Mouse (Mus musculus): ENCODE measurements at regions not wholly inside any gene's neighbourhood (a gene's known extent, or its start where the extent isn't known, plus 50 kb on each side); places are given as distances from the start of the nearest gene placed in this dataset.
"Not testable (repeated sequence)": the region's sequence is repeated elsewhere in the genome, so short reads cannot be mapped to it uniquely, and the experiment has no call there.

GRCm38 (mm10) chr14:113838237-113838636 is 523.8 kb downstream of the Tpm3-rs7 start:
- ATAC-seq (ENCODE audit: insufficient read depth, low FRiP score, low TSS enrichment): no peak

GRCm38 (mm10) chr14:113847836-113848235 is 533.4 kb downstream of the Tpm3-rs7 start:
- not testable (repeated sequence) for H3K27ac ChIP-seq (ENCODE audit: low read depth, low read length); H3K4me3 ChIP-seq (ENCODE audit: low read depth, low read length); H3K27me3 ChIP-seq (ENCODE audit: control insufficient read depth, insufficient read depth, low read length); DNase-seq (ENCODE audit: low spot score); H3K36me3 ChIP-seq (ENCODE audit: control insufficient read depth, insufficient read depth, low read length); H3K9me3 ChIP-seq (ENCODE audit: control insufficient read depth, low read length); H3K4me2 ChIP-seq (ENCODE audit: low read depth); H3K9ac ChIP-seq (ENCODE audit: low read length); H3K4me1 ChIP-seq (ENCODE audit: control insufficient read depth, insufficient read depth, low read length); ATAC-seq (ENCODE audit: insufficient read depth, low FRiP score, low TSS enrichment)
- 95% methylated on average over 1 of the region's 1 CpGs for WGBS

More at GRCm38 (mm10) chr14:113838237-113838636, 523.8 kb downstream of the Tpm3-rs7 start:
- Histone ChIP-seq H3K9me3 (ENCODE audit: control insufficient read depth, low read length) (no peaks in the 10 kb centered on the region), H3K4me2 (ENCODE audit: low read depth) (no peak overlapping the region), H3K9ac (ENCODE audit: low read length) (no peak overlapping the region), H3K36me3 (ENCODE audit: control insufficient read depth, insufficient read depth, low read length) (no peaks in the 10 kb centered on the region), H3K27ac (ENCODE audit: low read depth, low read length) (no peak overlapping the region), H3K27me3 (ENCODE audit: control insufficient read depth, insufficient read depth, low read length) (no peaks in the 10 kb centered on the region), H3K4me1 (ENCODE audit: control insufficient read depth, insufficient read depth, low read length) (no peaks in the 10 kb centered on the region), H3K4me3 (ENCODE audit: low read depth, low read length) (no peak overlapping the region)
- WGBS: 72% methylated on average over 5 of the region's 5 CpGs
- DNase-seq (ENCODE audit: low spot score): no peak

GRCm38 (mm10) chr14:113852988-113853387 is 538.6 kb downstream of the Tpm3-rs7 start:
- Histone ChIP-seq H3K27ac (ENCODE audit: low read depth, low read length) (no peak overlapping the region), H3K27me3 (ENCODE audit: control insufficient read depth, insufficient read depth, low read length) (no peaks in the 10 kb centered on the region), H3K9me3 (ENCODE audit: control insufficient read depth, low read length) (no peaks in the 10 kb centered on the region), H3K9ac (ENCODE audit: low read length) (no peak overlapping the region), H3K4me2 (ENCODE audit: low read depth) (no peak overlapping the region), H3K4me1 (ENCODE audit: control insufficient read depth, insufficient read depth, low read length) (no peaks in the 10 kb centered on the region), H3K4me3 (ENCODE audit: low read depth, low read length) (no peak overlapping the region), H3K36me3 (ENCODE audit: control insufficient read depth, insufficient read depth, low read length) (no peaks in the 10 kb centered on the region)
- DNase-seq (ENCODE audit: low spot score) (no peak), ATAC-seq (ENCODE audit: insufficient read depth, low FRiP score, low TSS enrichment) (no peak)
- 86% methylated on average over 4 of the region's 4 CpGs for WGBS

GRCm38 (mm10) chr14:113867123-113868019 is 553.0 kb downstream of the Tpm3-rs7 start:
- WGBS: 81% methylated on average over 5 of the region's 5 CpGs
- ATAC-seq (ENCODE audit: insufficient read depth, low FRiP score, low TSS enrichment) (peak; percentile 20; the same call in 1 of the 2 replicates), DNase-seq (ENCODE audit: low spot score) (no peak)
- Histone ChIP-seq H3K4me2 (ENCODE audit: low read depth) (no peak overlapping the region), H3K9ac (ENCODE audit: low read length) (no peak overlapping the region), H3K4me1 (ENCODE audit: control insufficient read depth, insufficient read depth, low read length) (no peaks in the 10 kb centered on the region), H3K9me3 (ENCODE audit: control insufficient read depth, low read length) (no peaks in the 10 kb centered on the region), H3K4me3 (ENCODE audit: low read depth, low read length) (no peak overlapping the region), H3K27ac (ENCODE audit: low read depth, low read length) (no peak overlapping the region), H3K36me3 (ENCODE audit: control insufficient read depth, insufficient read depth, low read length) (no peaks in the 10 kb centered on the region), H3K27me3 (ENCODE audit: control insufficient read depth, insufficient read depth, low read length) (no peaks in the 10 kb centered on the region)

- Histone ChIP-seq H3K9ac (ENCODE audit: low read length) (no peak overlapping the region), H3K36me3 (ENCODE audit: control insufficient read depth, insufficient read depth, low read length) (no peaks in the 10 kb centered on the region), H3K27ac (ENCODE audit: low read depth, low read length) (no peak overlapping the region), H3K9me3 (ENCODE audit: control insufficient read depth, low read length) (no peaks in the 10 kb centered on the region), H3K4me2 (ENCODE audit: low read depth) (no peak overlapping the region), H3K4me3 (ENCODE audit: low read depth, low read length) (no peak overlapping the region), H3K27me3 (ENCODE audit: control insufficient read depth, insufficient read depth, low read length) (no peaks in the 10 kb centered on the region), H3K4me1 (ENCODE audit: control insufficient read depth, insufficient read depth, low read length) (no peaks in the 10 kb centered on the region)
- no peak for DNase-seq (ENCODE audit: low spot score)
- ATAC-seq (ENCODE audit: insufficient read depth, low FRiP score, low TSS enrichment): no peak
Observed at GRCm38 (mm10) chr14:113883581-113883980, 569.2 kb downstream of the Tpm3-rs7 start.

GRCm38 (mm10) chr14:113886925-113887871 is 572.8 kb downstream of the Tpm3-rs7 start:
- Histone ChIP-seq H3K27ac (ENCODE audit: low read depth, low read length) (no peak overlapping the region), H3K9ac (ENCODE audit: low read length) (no peak overlapping the region), H3K36me3 (ENCODE audit: control insufficient read depth, insufficient read depth, low read length) (no peaks in the 10 kb centered on the region), H3K27me3 (ENCODE audit: control insufficient read depth, insufficient read depth, low read length) (no peaks in the 10 kb centered on the region), H3K4me2 (ENCODE audit: low read depth) (no peak overlapping the region), H3K4me3 (ENCODE audit: low read depth, low read length) (no peak overlapping the region), H3K9me3 (ENCODE audit: control insufficient read depth, low read length) (no peaks in the 10 kb centered on the region), H3K4me1 (ENCODE audit: control insufficient read depth, insufficient read depth, low read length) (no peaks in the 10 kb centered on the region)
- no peak for DNase-seq (ENCODE audit: low spot score)
- WGBS: 82% methylated on average over 6 of the region's 6 CpGs
- no peak for ATAC-seq (ENCODE audit: insufficient read depth, low FRiP score, low TSS enrichment)

- Histone ChIP-seq H3K36me3 (ENCODE audit: control insufficient read depth, insufficient read depth, low read length) (no peaks in the 10 kb centered on the region), H3K4me2 (ENCODE audit: low read depth) (no peak overlapping the region), H3K27me3 (ENCODE audit: control insufficient read depth, insufficient read depth, low read length) (no peaks in the 10 kb centered on the region), H3K4me1 (ENCODE audit: control insufficient read depth, insufficient read depth, low read length) (no peaks in the 10 kb centered on the region), H3K9ac (ENCODE audit: low read length) (no peak overlapping the region), H3K27ac (ENCODE audit: low read depth, low read length) (no peak overlapping the region), H3K9me3 (ENCODE audit: control insufficient read depth, low read length) (no peaks in the 10 kb centered on the region), H3K4me3 (ENCODE audit: low read depth, low read length) (no peak overlapping the region)
- 64% methylated on average over 1 of the region's 1 CpGs for WGBS
- DNase-seq (ENCODE audit: low spot score) (no peak), ATAC-seq (ENCODE audit: insufficient read depth, low FRiP score, low TSS enrichment) (no peak)
Observed at GRCm38 (mm10) chr14:113930779-113931178, 616.4 kb downstream of the Tpm3-rs7 start.

GRCm38 (mm10) chr14:113933841-113934240 is 619.4 kb downstream of the Tpm3-rs7 start:
- H3K4me2 ChIP-seq (ENCODE audit: low read depth): no peak overlapping the region
- 97% methylated on average over 4 of the region's 4 CpGs for WGBS
- no peak for DNase-seq (ENCODE audit: low spot score)
- no peak overlapping the region for H3K27ac ChIP-seq (ENCODE audit: low read depth, low read length)
- H3K9ac ChIP-seq (ENCODE audit: low read length): no peak overlapping the region
- H3K36me3 ChIP-seq (ENCODE audit: control insufficient read depth, insufficient read depth, low read length): no peaks in the 10 kb centered on the region
- 0 out of 2 replicates have a peak, but pooled peaks have one; percentile 48 for ATAC-seq (ENCODE audit: insufficient read depth, low FRiP score, low TSS enrichment)
- H3K9me3 ChIP-seq (ENCODE audit: control insufficient read depth, low read length): no peaks in the 10 kb centered on the region
- H3K27me3 ChIP-seq (ENCODE audit: control insufficient read depth, insufficient read depth, low read length): no peaks in the 10 kb centered on the region
- H3K4me1 ChIP-seq (ENCODE audit: control insufficient read depth, insufficient read depth, low read length): no peaks in the 10 kb centered on the region
- H3K4me3 ChIP-seq (ENCODE audit: low read depth, low read length): no peak overlapping the region
